Mouse (Mus musculus) CH12.LX (cell line): ENCODE measurements around the gene Lhfp. TPM values are rescaled to one million over a fixed set of nuclear protein-coding genes. Genes with fewer than 3 reads are reported as not detected.

Experiments used
- DNase-seq: peaks from one replicate; pipeline ENCODE4 v3.0.0-alpha.2; 2013; ENCODE audit errors: extremely low read depth
- H3K27ac ChIP-seq: 2 replicates; pipeline ENCODE4 v1.5.1; 2012; ENCODE audit warnings: low read depth, mild to moderate bottlenecking, control low read depth, moderate library complexity; ENCODE audit not compliant: insufficient read depth
- H3K27me3 ChIP-seq: replicated peaks from 2 replicates; pipeline ENCODE3; 2012; ENCODE audit warnings: inconsistent platforms
- H3K36me3 ChIP-seq, 2 experiments: replicated peaks in 1 of 2; 2 replicates each; pipeline versions ENCODE3 to v1.6.1; 2012; ENCODE audit warnings: inconsistent platforms in 1 of 2, low read length in 1 of 2, mild to moderate bottlenecking in 1 of 2, mixed read lengths in 1 of 2, moderate library complexity in 1 of 2; ENCODE audit not compliant: control insufficient read depth in 1 of 2, insufficient read depth in 1 of 2
- H3K4me1 ChIP-seq, 2 experiments: 2 replicates each; pipeline ENCODE4 v1.6.1; 2012; ENCODE audit warnings: inconsistent platforms in 1 of 2, moderate library complexity in 1 of 2; ENCODE audit not compliant: insufficient read depth in 2 of 2, control insufficient read depth in 1 of 2
- H3K4me2 ChIP-seq: 2 replicates; pipeline ENCODE4 v1.6.1; 2012; ENCODE audit warnings: low read depth, mild to moderate bottlenecking, control low read depth; ENCODE audit not compliant: poor library complexity, insufficient read depth, severe bottlenecking
- H3K4me3 ChIP-seq, 3 experiments: fragments of 150-350 bp in 1 of 3; sonication (generic) in 1 of 3; replicated peaks in 1 of 3; 2 replicates each; pipeline versions ENCODE3 to v1.5.1; 2011 to 2012; ENCODE audit warnings: low read depth in 2 of 3, low read length in 2 of 3, mild to moderate bottlenecking in 2 of 3, moderate library complexity in 2 of 3, control low read depth in 1 of 3, improper control_type of control experiment in 1 of 3, inconsistent platforms in 1 of 3, mixed read lengths in 1 of 3; ENCODE audit not compliant: poor library complexity in 1 of 3
- H3K79me2 ChIP-seq: replicated peaks from 2 replicates; pipeline ENCODE4 v1.6.1; 2012; ENCODE audit warnings: mild to moderate bottlenecking, moderate library complexity; ENCODE audit not compliant: control insufficient read depth, poor library complexity, insufficient read depth, severe bottlenecking; ENCODE audit errors: extremely low read depth
- H3K9ac ChIP-seq: 2 replicates; pipeline ENCODE4 v1.6.1; 2012; ENCODE audit warnings: low read depth, mild to moderate bottlenecking, control low read depth, moderate library complexity; ENCODE audit not compliant: insufficient read depth
- H3K9me3 ChIP-seq: replicated peaks from 2 replicates; pipeline ENCODE3; 2012; ENCODE audit warnings: low read length, inconsistent platforms, mixed read lengths
- CHD2 ChIP-seq: IDR thresholded peaks from 2 replicates; pipeline ENCODE4 v1.6.1; 2011; ENCODE audit warnings: low read length, improper control_type of control experiment
- MAX ChIP-seq: IDR thresholded peaks from 2 replicates; pipeline ENCODE4 v1.6.1; 2011; ENCODE audit warnings: low read length, improper control_type of control experiment
- MAZ ChIP-seq: IDR thresholded peaks from 2 replicates; pipeline ENCODE4 v1.6.1; 2012; ENCODE audit warnings: low read depth, mild to moderate bottlenecking, inconsistent platforms, low read length, improper control_type of control experiment, moderate library complexity
- MXI1 ChIP-seq: IDR thresholded peaks from 2 replicates; pipeline ENCODE4 v1.6.1; 2011; ENCODE audit warnings: mild to moderate bottlenecking, low read depth, low read length, improper control_type of control experiment
- NELFE ChIP-seq: IDR thresholded peaks from 2 replicates; pipeline ENCODE4 v1.6.1; 2011; ENCODE audit warnings: low read depth, low read length, improper control_type of control experiment
- TCF12 ChIP-seq: IDR thresholded peaks from 2 replicates; pipeline ENCODE4 v1.6.1; 2014; ENCODE audit warnings: low read depth, mild to moderate bottlenecking, inconsistent platforms, low read length, improper control_type of control experiment
- USF2 ChIP-seq: conservative IDR thresholded peaks from 2 replicates; pipeline ENCODE4 v1.6.1; 2011; ENCODE audit warnings: low read depth, low read length, improper control_type of control experiment
- dilution Hi-C: fragments of 300-500 bp; cut with MboI; formaldehyde crosslinking; loops from 2 replicates; pipeline ENCODE4 v1.14.3; 2020; ENCODE audit warnings: low sequenced_read_pairs; ENCODE audit not compliant: extremely low pct_unique_long_range_greater_than_20kb, extremely low pct_ligation_motif_present
- in situ Hi-C: fragments of 300-500 bp; cut with MboI; formaldehyde crosslinking; loops from 3 replicates; pipeline ENCODE4 v1.14.3; 2019; ENCODE audit warnings: low sequenced_read_pairs, low pct_ligation_motif_present, low pct_unique_long_range_greater_than_20kb, mixed read lengths
- polyA plus RNA-seq: library from polyadenylated mRNA; unstranded; fragments of >175 nt; gene quantifications from 2 replicates; pipeline ENCODE4 v1.2.1, GENCODE M21; 2012; ENCODE audit warnings: low read depth; ENCODE audit not compliant: insufficient read length
- total RNA-seq, 2 experiments: library from RNA; depleted of rRNA; stranded (reverse); fragments of 300-350 nt in 1 of 2; fragments of >200 nt in 1 of 2; gene quantifications; 2 replicates each; pipeline ENCODE4 v1.2.3; 2012 to 2014

Lhfp gene
- total and polyA plus RNA-seq, 3 experiments: not detected

DNA sequence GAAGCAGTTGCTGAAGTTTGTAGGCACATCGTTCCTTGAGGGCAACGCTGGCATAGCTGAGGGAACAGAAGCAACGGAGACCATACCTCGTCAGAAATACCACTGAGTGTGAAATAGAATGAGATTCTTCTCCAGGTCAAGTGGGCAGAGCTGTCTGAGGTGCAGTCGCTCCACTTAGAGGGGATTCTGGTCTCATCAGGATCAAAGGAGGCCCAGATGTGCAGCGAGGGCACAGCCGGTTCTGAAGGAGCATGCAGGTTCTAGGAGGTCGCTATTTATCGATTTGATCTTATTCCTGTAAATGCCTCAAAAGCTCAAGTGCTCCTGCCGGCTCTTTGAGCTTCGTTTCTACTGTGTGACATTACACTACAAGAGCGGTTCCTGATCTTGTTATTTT, 61.4 kb downstream of the Lhfp start:
- H3K4me2 ChIP-seq: no peak overlapping the region
- no peak for DNase-seq
- H3K9me3 ChIP-seq: no peaks in the 10 kb centered on the region
- H3K27me3 ChIP-seq: no peaks in the 10 kb centered on the region
- H3K27ac ChIP-seq: no peak overlapping the region
- no peaks in the 10 kb centered on the region for H3K4me1 ChIP-seq
- H3K36me3 ChIP-seq: no peaks in the 10 kb centered on the region
- in situ Hi-C loops (no loop called here), dilution Hi-C loops (no loop called here)
- no peak overlapping the region for H3K4me3 ChIP-seq
- no peak overlapping the region for H3K9ac ChIP-seq
- H3K79me2 ChIP-seq: no peaks in the 10 kb centered on the region
- TF ChIP-seq NELFE: no peak
- TF ChIP-seq TCF12: no peak

- H3K27ac ChIP-seq: no peak overlapping the region
- no peaks in the 10 kb centered on the region for H3K4me1 ChIP-seq
- TF ChIP-seq MAX (no peak), USF2 (no peak), MAZ (no peak), MXI1 (no peak), NELFE (no peak)
- peaks cover 4% of the 10 kb centered on the region for H3K9me3 ChIP-seq
- H3K27me3 ChIP-seq: no peaks in the 10 kb centered on the region
- no peaks in the 10 kb centered on the region for H3K79me2 ChIP-seq
- dilution Hi-C loops (no loop called here), in situ Hi-C loops (no loop called here)
- peak overlapping the region; percentile 21 for H3K4me2 ChIP-seq
- no peak overlapping the region for H3K9ac ChIP-seq
- H3K36me3 ChIP-seq: no peaks in the 10 kb centered on the region
- no peak overlapping the region for H3K4me3 ChIP-seq
- no peak for DNase-seq
Measured at GRCm38 (mm10) chr3:53108594-53109373, 67.5 kb downstream of the Lhfp start.

DNA sequence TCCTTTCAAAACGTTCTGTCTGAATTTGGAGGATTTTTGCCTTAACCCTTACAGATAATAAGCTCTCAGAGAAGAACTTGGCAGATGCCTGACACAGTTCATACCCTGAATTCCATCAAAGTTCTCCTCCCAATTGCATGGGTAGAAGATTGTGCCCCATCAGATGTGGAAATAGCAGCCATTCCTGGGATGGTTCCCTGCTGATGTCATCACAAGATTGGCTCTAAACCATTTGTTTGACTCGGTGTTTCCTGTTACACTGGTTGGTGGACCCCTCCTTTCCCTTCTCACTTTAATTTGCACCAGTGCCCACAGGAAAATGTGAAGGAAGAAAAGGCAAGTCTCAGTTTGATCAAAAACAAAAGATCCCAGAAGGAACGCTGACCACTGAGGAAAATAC, 68.6 kb downstream of the Lhfp start:
- no peaks in the 10 kb centered on the region for H3K4me1 ChIP-seq
- H3K9me3 ChIP-seq: peaks cover 4% of the 10 kb centered on the region
- no peaks in the 10 kb centered on the region for H3K79me2 ChIP-seq
- TF ChIP-seq CHD2: no peak
- H3K27me3 ChIP-seq: no peaks in the 10 kb centered on the region
- in situ Hi-C loops: no loop called here
- DNase-seq: no peak
- H3K27ac ChIP-seq: no peak overlapping the region
- no peak overlapping the region for H3K4me3 ChIP-seq
- no peaks in the 10 kb centered on the region for H3K36me3 ChIP-seq
- dilution Hi-C loops: no loop called here
- H3K4me2 ChIP-seq: no peak overlapping the region
- no peak overlapping the region for H3K9ac ChIP-seq
